Mouse (Mus musculus) kidney, adult 2 months (tissue): Measurements from ENCODE around the gene Gm45140.

Source experiments
- CTCF ChIP-seq: fragments of 200-500 bp; conservative IDR thresholded peaks from 2 replicates; pipeline ENCODE4 v1.5.1; 2011; ENCODE audit warnings: low read depth, mild to moderate bottlenecking, control low read depth, low read length, moderate library complexity, mixed read lengths; ENCODE audit not compliant: insufficient read depth, insufficient read length
- POLR2A ChIP-seq: fragments of 200-500 bp; IDR thresholded peaks from one replicate; pipeline ENCODE4 v1.6.1; 2011; ENCODE audit warnings: low read depth, low read length, control low read depth

GRCm38 (mm10) chr6:87873963-87874362 lies 38.4 kb upstream of the Gm45140 start:
- TF ChIP-seq CTCF (no peak), POLR2A (no peak)
